Mouse (Mus musculus): Measurements from ENCODE around the gene Nadk2.

The Nadk2 gene

DNA sequence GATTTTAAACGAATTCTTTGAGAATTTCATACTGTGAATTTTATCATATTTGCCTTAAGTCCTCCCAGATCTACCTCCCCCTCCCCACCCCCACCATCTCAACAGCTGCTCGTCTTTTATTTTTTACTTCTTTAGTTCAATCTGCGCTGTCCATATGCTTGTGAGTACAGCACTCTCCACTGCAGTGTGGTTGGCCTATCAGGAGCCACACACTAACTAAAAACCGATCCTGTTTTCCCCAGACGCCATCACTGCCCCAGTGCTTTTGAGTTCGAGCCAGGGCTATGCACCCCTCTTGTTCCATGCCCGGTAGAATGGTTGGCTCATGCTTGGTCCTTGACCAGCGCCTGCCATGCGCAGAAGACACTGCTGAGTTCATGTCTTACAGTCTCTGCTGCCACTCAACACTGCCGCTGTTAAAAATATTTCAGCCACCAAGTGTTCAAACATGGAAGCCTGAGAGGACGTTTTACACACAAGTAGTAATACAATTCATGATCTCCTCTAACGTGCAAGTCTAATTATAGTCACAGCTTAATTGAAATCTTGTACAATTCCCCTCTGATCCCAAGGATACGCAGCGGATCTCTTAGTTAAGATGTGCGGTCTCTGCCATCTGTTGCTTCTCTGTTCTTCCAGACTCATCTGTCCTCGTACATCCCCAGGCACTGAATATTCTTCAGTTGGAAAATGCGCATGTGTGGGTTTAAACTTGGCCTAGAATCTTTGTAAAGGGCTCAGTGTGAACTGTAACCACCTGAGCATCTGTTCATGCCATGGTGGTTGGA is 17.0 kb downstream of the Nadk2 start:
- DNase-seq (ENCODE audit: low spot score in 2 of 2) = no peak

GRCm38 (mm10) chr15:9088683-9089072 is 17.6 kb downstream of the Nadk2 start:
- no peak for DNase-seq (ENCODE audit: low spot score in 2 of 2)

GRCm38 (mm10) chr15:9089136-9089720 is 18.2 kb downstream of the Nadk2 start:
- DNase-seq (ENCODE audit: low spot score in 2 of 2) = no peak

GRCm38 (mm10) chr15:9090662-9091061 is 19.6 kb downstream of the Nadk2 start:
- no peak for DNase-seq (ENCODE audit: low spot score in 2 of 2)

DNA sequence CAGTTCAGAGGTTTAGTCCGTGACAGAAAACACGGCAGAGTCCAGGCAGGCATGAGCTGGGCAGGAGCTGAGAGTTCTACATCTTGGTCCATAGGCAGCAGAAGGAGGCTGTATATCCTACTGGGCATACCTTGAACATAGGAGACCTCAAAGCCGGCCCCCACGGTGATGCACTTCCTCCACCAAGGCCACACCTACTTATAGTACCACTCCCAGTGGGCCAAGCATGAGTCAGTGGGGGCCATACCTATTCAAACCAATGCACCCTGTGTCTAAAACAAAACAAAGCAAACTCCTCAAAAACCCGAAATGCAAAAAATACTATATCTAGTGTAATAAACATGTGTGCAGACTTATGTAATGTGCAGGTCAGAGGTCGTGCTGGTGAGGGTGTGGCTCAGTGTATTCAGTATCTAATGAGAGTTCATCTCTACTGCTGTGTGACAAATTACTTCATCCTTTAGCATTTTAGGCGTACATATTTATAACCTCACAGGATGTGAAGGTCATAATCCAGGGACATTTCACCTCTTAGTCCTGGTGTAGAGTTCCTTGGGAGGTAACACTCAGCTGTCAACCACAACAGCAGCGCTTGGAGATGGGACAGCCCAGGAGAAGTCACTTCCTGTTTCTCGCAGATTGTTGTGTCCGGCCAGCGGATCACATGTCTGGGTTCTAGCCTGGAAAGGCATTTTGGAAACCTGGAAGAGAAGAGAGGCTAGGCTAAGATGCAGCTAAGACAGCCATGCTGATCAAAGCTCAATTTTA is 22.7 kb downstream of the Nadk2 start:
- DNase-seq (ENCODE audit: low spot score in 2 of 2) = no peak

- no peak for DNase-seq (ENCODE audit: low spot score in 2 of 2)
These were observed 23.3 kb downstream of the Nadk2 start for GRCm38 (mm10) chr15:9094366-9094750.

GRCm38 (mm10) chr15:9096865-9097264 is 25.8 kb downstream of the Nadk2 start:
- DNase-seq (ENCODE audit: low spot score in 2 of 2) = no peak

GRCm38 (mm10) chr15:9100446-9101077 is 29.5 kb downstream of the Nadk2 start:
- DNase-seq (ENCODE audit: low spot score in 2 of 2) = no peak

- DNase-seq (ENCODE audit: low spot score in 2 of 2) = no peak
These were observed 35.4 kb downstream of the Nadk2 start for GRCm38 (mm10) chr15:9106303-9107074.

- no peak for DNase-seq (ENCODE audit: low spot score in 2 of 2)
These were observed 39.7 kb downstream of the Nadk2 start for GRCm38 (mm10) chr15:9110526-9111347.

- DNase-seq (ENCODE audit: low spot score in 2 of 2) = no peak
These were observed 40.6 kb downstream of the Nadk2 start for GRCm38 (mm10) chr15:9111648-9112047.

DNA sequence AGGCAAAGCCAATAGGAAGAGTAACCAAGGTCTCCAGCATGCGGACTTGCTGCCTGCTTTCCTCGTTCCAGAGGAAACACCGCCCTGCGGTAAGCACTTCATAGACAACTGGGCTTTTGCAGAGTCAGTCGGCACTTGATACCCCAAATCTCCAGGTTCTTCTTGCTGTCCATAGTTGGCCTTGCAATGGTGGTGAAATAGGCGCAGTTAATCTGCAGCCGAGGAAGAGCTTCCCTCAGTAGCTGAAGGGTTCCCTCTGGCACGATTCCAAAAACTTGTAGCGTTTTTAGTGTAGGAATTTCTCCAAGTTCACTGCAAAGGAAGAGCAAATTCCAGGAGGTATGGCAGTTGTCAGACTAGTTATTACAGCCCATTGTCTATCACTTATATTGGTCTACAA is 42.5 kb downstream of the Nadk2 start:
- no peak for DNase-seq (ENCODE audit: low spot score in 2 of 2)

- DNase-seq (ENCODE audit: low spot score in 2 of 2) = no peak
These were observed 43.1 kb downstream of the Nadk2 start for GRCm38 (mm10) chr15:9114131-9114530.

DNA sequence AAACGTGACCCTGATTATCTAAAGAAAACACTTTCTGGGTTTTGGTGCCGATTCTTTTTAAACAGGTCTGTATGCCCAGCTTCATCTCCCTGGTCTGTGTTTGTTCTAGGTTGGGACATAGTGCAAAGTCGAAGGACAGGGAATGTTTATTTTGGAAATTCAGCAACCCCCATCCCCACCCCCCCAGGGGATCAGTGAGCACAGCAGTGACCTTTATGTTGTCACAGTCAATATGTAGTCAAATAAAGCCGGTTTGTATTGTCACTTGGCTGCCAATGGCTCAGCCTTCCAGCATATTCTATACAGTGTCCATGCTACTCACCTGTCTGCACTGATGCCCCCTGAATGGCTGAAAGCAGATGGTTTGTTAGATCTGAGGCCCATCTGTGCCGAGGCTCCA is 43.5 kb downstream of the Nadk2 start:
- DNase-seq (ENCODE audit: low spot score in 2 of 2) = no peak

- no peak for DNase-seq (ENCODE audit: low spot score in 2 of 2)
These were observed 47.8 kb downstream of the Nadk2 start for GRCm38 (mm10) chr15:9118852-9119251.

DNA sequence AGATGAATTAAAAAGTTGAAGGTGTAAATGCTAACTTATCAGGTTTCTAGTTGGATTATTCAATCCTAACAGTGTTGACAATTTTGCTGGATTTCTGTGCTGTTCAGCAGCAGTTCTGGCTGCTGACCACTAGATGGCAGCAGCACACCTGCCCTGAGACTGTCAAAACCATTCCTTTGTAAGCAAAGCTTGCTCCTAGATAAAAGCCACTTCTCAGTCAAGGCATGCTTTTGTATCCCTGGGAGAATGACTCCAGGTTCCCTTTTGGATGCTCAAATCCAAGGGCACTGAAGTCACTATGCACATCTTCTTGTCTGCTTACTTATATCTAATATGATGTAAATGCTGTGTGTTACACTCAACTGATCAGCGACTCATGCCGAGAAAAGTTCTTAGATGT is 49.0 kb downstream of the Nadk2 start:
- no peak for DNase-seq (ENCODE audit: low spot score in 2 of 2)

DNA sequence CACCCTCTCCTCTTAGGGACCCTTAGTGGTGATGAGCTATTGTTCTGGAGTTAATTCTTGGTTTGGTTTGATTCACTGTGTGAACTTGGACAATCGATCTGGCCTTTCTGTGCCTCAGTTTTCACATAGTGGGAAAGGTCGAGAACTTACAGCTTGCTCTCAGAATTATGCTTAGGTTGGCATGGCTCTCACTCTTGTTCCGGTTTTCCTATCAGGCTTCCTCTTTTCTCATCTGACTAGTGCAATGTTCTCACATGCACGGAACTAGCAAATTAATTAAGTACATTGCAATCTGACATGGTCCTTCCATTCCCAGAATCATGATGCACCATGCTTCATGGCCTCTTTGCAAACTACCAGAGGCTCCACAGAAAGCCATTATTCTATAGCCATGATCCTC is 51.9 kb downstream of the Nadk2 start:
- no peak for DNase-seq (ENCODE audit: low spot score in 2 of 2)

- DNase-seq (ENCODE audit: low spot score in 2 of 2) = no peak
These were observed 53.8 kb downstream of the Nadk2 start for GRCm38 (mm10) chr15:9124856-9125255.

DNA sequence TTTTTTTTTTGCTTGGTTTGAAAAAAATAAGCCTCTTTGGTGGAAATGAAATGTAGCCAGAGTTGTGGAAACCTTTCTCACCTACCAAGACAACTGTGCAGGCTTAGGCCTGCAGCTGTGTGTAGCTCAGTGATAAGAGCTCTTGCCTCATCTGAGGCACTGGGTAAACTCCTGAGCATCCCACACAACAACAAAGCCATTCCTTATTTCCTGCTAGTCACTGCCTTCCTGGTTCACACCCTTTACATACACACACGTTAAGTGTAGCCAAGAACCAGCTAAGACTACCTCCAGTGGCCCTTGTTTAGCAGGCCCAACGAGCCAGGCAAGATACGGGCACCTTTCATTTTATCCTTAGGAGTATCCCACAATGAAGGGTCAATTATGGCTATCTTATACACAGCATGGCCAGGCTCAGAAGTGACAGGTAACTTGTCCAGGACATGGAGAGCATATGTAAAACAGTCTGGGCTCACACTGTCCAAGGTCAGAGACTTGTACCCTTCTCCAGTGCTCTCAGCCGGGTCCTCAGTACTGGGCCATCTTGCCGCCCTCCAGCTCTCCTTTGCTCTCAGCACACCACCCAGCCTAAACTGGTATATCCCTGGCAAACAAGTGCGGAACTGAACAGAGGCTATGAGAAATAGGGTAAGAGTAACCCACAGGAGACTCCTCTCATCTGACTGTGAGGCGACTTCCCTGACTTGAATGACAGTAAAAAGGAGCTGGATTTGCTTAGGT is 56.2 kb downstream of the Nadk2 start:
- DNase-seq (ENCODE audit: low spot score in 2 of 2) = no peak

Data from frontal cortex, postnatal 25 days (tissue).